Comparison of ENCODE assay signal across 8 mouse cellular contexts in the genomic region with DNA sequence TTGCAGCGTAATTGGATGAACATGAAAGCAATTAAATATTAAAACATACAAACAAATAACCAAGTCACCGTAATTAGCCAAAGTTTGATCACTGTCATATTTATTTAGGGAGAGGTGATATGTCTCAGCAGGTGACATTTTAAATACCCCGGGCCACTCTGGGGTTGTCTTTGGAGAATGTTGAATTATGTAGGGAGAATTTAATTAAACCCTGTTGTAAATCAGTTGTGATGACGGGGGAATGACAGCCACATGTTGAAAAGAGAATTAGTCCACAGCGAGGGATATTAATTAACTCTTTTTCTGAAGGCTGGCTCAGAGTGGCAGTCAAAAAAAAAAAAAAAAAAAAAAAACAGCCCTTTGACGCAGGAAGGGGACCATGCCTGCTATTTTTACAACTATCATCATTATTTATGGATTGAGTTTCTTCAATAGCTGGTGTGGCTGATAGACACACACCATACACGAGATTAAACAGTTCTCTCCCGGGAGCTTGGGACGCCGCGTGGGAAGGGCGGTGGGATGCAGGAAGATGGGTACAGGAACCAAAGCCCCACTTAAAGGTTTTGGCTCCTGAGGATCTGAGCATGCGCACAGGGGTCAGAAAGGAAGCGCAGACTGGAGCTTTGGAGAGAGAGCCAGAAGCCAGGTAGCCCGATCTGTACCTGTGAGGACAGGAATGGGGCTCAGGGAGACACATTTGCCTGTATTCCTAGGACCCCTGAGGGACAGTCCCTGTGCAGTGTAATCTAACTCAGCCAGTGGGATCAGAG.
DNase-seq lines count a peak whose midpoint lies in the region; ATAC-seq and TF ChIP-seq lines count a peak whose summit lies in the region.

No protein-coding gene starts in this region.

- H3K9ac ChIP-seq in heart, embryonic 15.5 days, result no peak overlapping the region
- no peak overlapping the region for H3K9ac ChIP-seq in lung, embryonic 14.5 days
- H3K9ac ChIP-seq in forebrain, postnatal 0 days, result no peak overlapping the region

- no peak for TF ChIP-seq CTCF in lung, embryonic 14.5 days (IDR thresholded peaks at IDR 0.05; ENCODE audit: low read depth)
- TF ChIP-seq CTCF in forebrain, postnatal 0 days (IDR thresholded peaks at IDR 0.05; ENCODE audit: low read depth), result no peak

- ATAC-seq in heart, embryonic 15.5 days (replicated peaks; ENCODE audit: insufficient number of reproducible peaks, insufficient read depth, low FRiP score, low read depth), result no peak
- no peak for ATAC-seq in lung, embryonic 14.5 days (ENCODE audit: insufficient read depth)
- ATAC-seq in forebrain, postnatal 0 days, result no peak

- H3K4me3 ChIP-seq in heart, embryonic 15.5 days, result no peak overlapping the region
- H3K4me3 ChIP-seq in lung, embryonic 14.5 days (ENCODE audit: low read depth, low read length), result no peak overlapping the region
- no peak overlapping the region for H3K4me3 ChIP-seq in forebrain, postnatal 0 days (ENCODE audit: low read depth, low read length)

- no peaks in the 10 kb centered on the region for H3K9me3 ChIP-seq in heart, embryonic 15.5 days (replicated peaks)
- no peaks in the 10 kb centered on the region for H3K9me3 ChIP-seq in lung, embryonic 14.5 days (ENCODE audit: low read depth, low read length)
- H3K9me3 ChIP-seq in forebrain, postnatal 0 days (ENCODE audit: low read length), result no peaks in the 10 kb centered on the region

- 57% methylated on average over 15 of the region's 15 CpGs for WGBS in heart, embryonic 15.5 days
- 47% methylated on average over 15 of the region's 15 CpGs for WGBS in lung, embryonic 14.5 days
- WGBS in forebrain, postnatal 0 days, result 26% methylated on average over 15 of the region's 15 CpGs

- H3K27me3 ChIP-seq in heart, embryonic 15.5 days, result peaks cover 21% of the 10 kb centered on the region
- peaks cover 7% of the 10 kb centered on the region for H3K27me3 ChIP-seq in lung, embryonic 14.5 days (ENCODE audit: insufficient read depth, low read length)
- no peaks in the 10 kb centered on the region; the same call in 1 of the 2 replicates for H3K27me3 ChIP-seq in forebrain, postnatal 0 days (ENCODE audit: insufficient read depth, low read length)

- no peak for DNase-seq in heart, postnatal 4 days
- no peak for DNase-seq in lung, embryonic 14.5 days
- no peak for DNase-seq in lung, postnatal 14 days
- no peak for DNase-seq in forebrain, postnatal 0 days
- peak; percentile 56 for DNase-seq in retina, embryonic 14.5 days (ENCODE audit: low spot score)
- no peak for DNase-seq in right cerebral cortex, postnatal 14 days
- no peak for DNase-seq in testis, postnatal 10 days (ENCODE audit: low spot score)

- no peaks in the 10 kb centered on the region for H3K36me3 ChIP-seq in heart, embryonic 15.5 days
- no peaks in the 10 kb centered on the region for H3K36me3 ChIP-seq in lung, embryonic 14.5 days (ENCODE audit: insufficient read depth)
- no peaks in the 10 kb centered on the region for H3K36me3 ChIP-seq in forebrain, postnatal 0 days (ENCODE audit: insufficient read depth)

- H3K4me2 ChIP-seq in heart, embryonic 15.5 days, result peak overlapping the region; percentile 46
- H3K4me2 ChIP-seq in lung, embryonic 14.5 days, result peak overlapping the region; percentile 32; the same call in 1 of the 2 replicates
- H3K4me2 ChIP-seq in forebrain, postnatal 0 days (ENCODE audit: low read depth), result 0 out of 2 replicates have a peak overlapping the region, but pooled peaks have one; percentile 6

- peaks cover 22% of the 10 kb centered on the region for H3K4me1 ChIP-seq in heart, embryonic 15.5 days (replicated peaks)
- H3K4me1 ChIP-seq in lung, embryonic 14.5 days (ENCODE audit: insufficient read depth), result 0 out of 2 replicates have a peak, but pooled peaks cover 7% of the 10 kb centered on the region
- no peaks in the 10 kb centered on the region for H3K4me1 ChIP-seq in forebrain, postnatal 0 days (ENCODE audit: insufficient read depth)

- no peak overlapping the region for H3K27ac ChIP-seq in heart, embryonic 15.5 days
- no peak overlapping the region for H3K27ac ChIP-seq in lung, embryonic 14.5 days (ENCODE audit: low read depth)
- no peak overlapping the region for H3K27ac ChIP-seq in forebrain, postnatal 0 days (ENCODE audit: low read depth, low read length)
